Mouse (Mus musculus) CH12.LX (cell line): ENCODE results near the gene 9930021J03Rik. TPM values are rescaled to one million over a fixed set of nuclear protein-coding genes. Genes with fewer than 3 reads are reported as not detected.

ENCODE experiments used
- DNase-seq: peaks from one replicate; pipeline ENCODE4 v3.0.0-alpha.2; 2013; ENCODE audit errors: extremely low read depth
- H3K27ac ChIP-seq: 2 replicates; pipeline ENCODE4 v1.5.1; 2012; ENCODE audit warnings: low read depth, mild to moderate bottlenecking, control low read depth, moderate library complexity; ENCODE audit not compliant: insufficient read depth
- H3K27me3 ChIP-seq: replicated peaks from 2 replicates; pipeline ENCODE3; 2012; ENCODE audit warnings: inconsistent platforms
- H3K36me3 ChIP-seq, 2 experiments: replicated peaks in 1 of 2; 2 replicates each; pipeline versions ENCODE3 to v1.6.1; 2012; ENCODE audit warnings: inconsistent platforms in 1 of 2, low read length in 1 of 2, mild to moderate bottlenecking in 1 of 2, mixed read lengths in 1 of 2, moderate library complexity in 1 of 2; ENCODE audit not compliant: control insufficient read depth in 1 of 2, insufficient read depth in 1 of 2
- H3K4me1 ChIP-seq, 2 experiments: 2 replicates each; pipeline ENCODE4 v1.6.1; 2012; ENCODE audit warnings: inconsistent platforms in 1 of 2, moderate library complexity in 1 of 2; ENCODE audit not compliant: insufficient read depth in 2 of 2, control insufficient read depth in 1 of 2
- H3K4me2 ChIP-seq: 2 replicates; pipeline ENCODE4 v1.6.1; 2012; ENCODE audit warnings: low read depth, mild to moderate bottlenecking, control low read depth; ENCODE audit not compliant: poor library complexity, insufficient read depth, severe bottlenecking
- H3K4me3 ChIP-seq, 3 experiments: fragments of 150-350 bp in 1 of 3; sonication (generic) in 1 of 3; replicated peaks in 1 of 3; 2 replicates each; pipeline versions ENCODE3 to v1.5.1; 2011 to 2012; ENCODE audit warnings: low read depth in 2 of 3, low read length in 2 of 3, mild to moderate bottlenecking in 2 of 3, moderate library complexity in 2 of 3, control low read depth in 1 of 3, improper control_type of control experiment in 1 of 3, inconsistent platforms in 1 of 3, mixed read lengths in 1 of 3; ENCODE audit not compliant: poor library complexity in 1 of 3
- H3K79me2 ChIP-seq: replicated peaks from 2 replicates; pipeline ENCODE4 v1.6.1; 2012; ENCODE audit warnings: mild to moderate bottlenecking, moderate library complexity; ENCODE audit not compliant: control insufficient read depth, poor library complexity, insufficient read depth, severe bottlenecking; ENCODE audit errors: extremely low read depth
- H3K9ac ChIP-seq: 2 replicates; pipeline ENCODE4 v1.6.1; 2012; ENCODE audit warnings: low read depth, mild to moderate bottlenecking, control low read depth, moderate library complexity; ENCODE audit not compliant: insufficient read depth
- H3K9me3 ChIP-seq: replicated peaks from 2 replicates; pipeline ENCODE3; 2012; ENCODE audit warnings: low read length, inconsistent platforms, mixed read lengths
- CHD1 ChIP-seq: IDR thresholded peaks from 2 replicates; pipeline ENCODE4 v1.6.1; 2012; ENCODE audit warnings: low read depth, low read length, improper control_type of control experiment, inconsistent platforms
- CHD2 ChIP-seq: IDR thresholded peaks from 2 replicates; pipeline ENCODE4 v1.6.1; 2011; ENCODE audit warnings: low read length, improper control_type of control experiment
- E2F4 ChIP-seq: IDR thresholded peaks from 2 replicates; pipeline ENCODE4 v1.6.1; 2011; ENCODE audit warnings: low read depth, low read length, improper control_type of control experiment; ENCODE audit not compliant: insufficient replicate concordance
- ELF1 ChIP-seq: IDR thresholded peaks from 2 replicates; pipeline ENCODE4 v1.6.1; 2014; ENCODE audit warnings: low read depth, mild to moderate bottlenecking, inconsistent platforms, low read length, improper control_type of control experiment
- ETS1 ChIP-seq: conservative IDR thresholded peaks from 2 replicates; pipeline ENCODE4 v1.6.1; 2012; ENCODE audit warnings: low read depth, mild to moderate bottlenecking, inconsistent platforms, low read length, improper control_type of control experiment, moderate library complexity
- GABPA ChIP-seq: IDR thresholded peaks from 2 replicates; pipeline ENCODE4 v1.6.1; 2012; ENCODE audit warnings: low read depth, low read length, improper control_type of control experiment, inconsistent platforms; ENCODE audit not compliant: insufficient replicate concordance
- HCFC1 ChIP-seq: IDR thresholded peaks from 2 replicates; pipeline ENCODE4 v1.6.1; 2012; ENCODE audit warnings: low read depth, mild to moderate bottlenecking, inconsistent platforms, low read length, improper control_type of control experiment
- JUN ChIP-seq: IDR thresholded peaks from 2 replicates; pipeline ENCODE4 v1.6.1; 2011; ENCODE audit warnings: low read depth, mild to moderate bottlenecking, low read length, improper control_type of control experiment, moderate library complexity; ENCODE audit not compliant: insufficient read depth
- KAT2A ChIP-seq: IDR thresholded peaks from 2 replicates; pipeline ENCODE4 v1.6.1; 2012; ENCODE audit warnings: low read length, improper control_type of control experiment, inconsistent platforms; ENCODE audit not compliant: insufficient replicate concordance
- MXI1 ChIP-seq: IDR thresholded peaks from 2 replicates; pipeline ENCODE4 v1.6.1; 2011; ENCODE audit warnings: mild to moderate bottlenecking, low read depth, low read length, improper control_type of control experiment
- MYC ChIP-seq: IDR thresholded peaks from 2 replicates; pipeline ENCODE4 v1.6.1; 2011; ENCODE audit warnings: low read depth, mild to moderate bottlenecking, improper control_type of control experiment, low read length
- NELFE ChIP-seq: IDR thresholded peaks from 2 replicates; pipeline ENCODE4 v1.6.1; 2011; ENCODE audit warnings: low read depth, low read length, improper control_type of control experiment
- NRF1 ChIP-seq: IDR thresholded peaks from 2 replicates; pipeline ENCODE4 v1.6.1; 2014; ENCODE audit warnings: low read depth, mild to moderate bottlenecking, inconsistent platforms, low read length, improper control_type of control experiment, moderate library complexity
- PAX5 ChIP-seq: IDR thresholded peaks from 2 replicates; pipeline ENCODE4 v1.6.1; 2012; ENCODE audit warnings: low read length, inconsistent platforms, mixed read lengths
- POLR2A ChIP-seq: IDR thresholded peaks from 2 replicates; pipeline ENCODE4 v1.6.1; 2011; ENCODE audit warnings: low read depth, mild to moderate bottlenecking, improper control_type of control experiment, low read length
- POLR2AphosphoS2 ChIP-seq: IDR thresholded peaks from 2 replicates; pipeline ENCODE4 v1.6.1; 2011; ENCODE audit warnings: low read depth, low read length, improper control_type of control experiment
- RAD21 ChIP-seq: IDR thresholded peaks from 2 replicates; pipeline ENCODE4 v1.6.1; 2011; ENCODE audit warnings: low read depth, mild to moderate bottlenecking, low read length, improper control_type of control experiment, moderate library complexity
- SMC3 ChIP-seq: IDR thresholded peaks from 2 replicates; pipeline ENCODE4 v1.6.1; 2011; ENCODE audit warnings: low read depth, low read length, improper control_type of control experiment
- TCF12 ChIP-seq: IDR thresholded peaks from 2 replicates; pipeline ENCODE4 v1.6.1; 2014; ENCODE audit warnings: low read depth, mild to moderate bottlenecking, inconsistent platforms, low read length, improper control_type of control experiment
- UBTF ChIP-seq: IDR thresholded peaks from 2 replicates; pipeline ENCODE4 v1.6.1; 2012; ENCODE audit warnings: low read depth, mild to moderate bottlenecking, inconsistent platforms, low read length, improper control_type of control experiment, moderate library complexity
- USF1 ChIP-seq: IDR thresholded peaks from 2 replicates; pipeline ENCODE4 v1.6.1; 2014; ENCODE audit warnings: low read depth, mild to moderate bottlenecking, inconsistent platforms, low read length, improper control_type of control experiment
- USF2 ChIP-seq: conservative IDR thresholded peaks from 2 replicates; pipeline ENCODE4 v1.6.1; 2011; ENCODE audit warnings: low read depth, low read length, improper control_type of control experiment
- ZKSCAN1 ChIP-seq: IDR thresholded peaks from 2 replicates; pipeline ENCODE4 v1.6.1; 2012; ENCODE audit warnings: low read depth, inconsistent platforms, low read length, improper control_type of control experiment, borderline replicate concordance
- ZMIZ1 ChIP-seq: IDR thresholded peaks from 2 replicates; pipeline ENCODE4 v1.6.1; 2012; ENCODE audit warnings: low read depth, mild to moderate bottlenecking, inconsistent platforms, low read length, improper control_type of control experiment
- ZNF384 ChIP-seq: IDR thresholded peaks from 2 replicates; pipeline ENCODE4 v1.6.1; 2012; ENCODE audit warnings: low read depth, low read length, improper control_type of control experiment, inconsistent platforms
- dilution Hi-C: fragments of 300-500 bp; cut with MboI; formaldehyde crosslinking; loops from 2 replicates; pipeline ENCODE4 v1.14.3; 2020; ENCODE audit warnings: low sequenced_read_pairs; ENCODE audit not compliant: extremely low pct_unique_long_range_greater_than_20kb, extremely low pct_ligation_motif_present
- in situ Hi-C: fragments of 300-500 bp; cut with MboI; formaldehyde crosslinking; loops from 3 replicates; pipeline ENCODE4 v1.14.3; 2019; ENCODE audit warnings: low sequenced_read_pairs, low pct_ligation_motif_present, low pct_unique_long_range_greater_than_20kb, mixed read lengths
- polyA plus RNA-seq: library from polyadenylated mRNA; unstranded; fragments of >175 nt; gene quantifications from 2 replicates; pipeline ENCODE4 v1.2.1, GENCODE M21; 2012; ENCODE audit warnings: low read depth; ENCODE audit not compliant: insufficient read length
- total RNA-seq, 2 experiments: library from RNA; depleted of rRNA; stranded (reverse); fragments of 300-350 nt in 1 of 2; fragments of >200 nt in 1 of 2; gene quantifications; 2 replicates each; pipeline ENCODE4 v1.2.3; 2012 to 2014

Gene 9930021J03Rik
- total and polyA plus RNA-seq, 3 experiments = 4.2 to 8.7 (median 7.8) TPM

DNA sequence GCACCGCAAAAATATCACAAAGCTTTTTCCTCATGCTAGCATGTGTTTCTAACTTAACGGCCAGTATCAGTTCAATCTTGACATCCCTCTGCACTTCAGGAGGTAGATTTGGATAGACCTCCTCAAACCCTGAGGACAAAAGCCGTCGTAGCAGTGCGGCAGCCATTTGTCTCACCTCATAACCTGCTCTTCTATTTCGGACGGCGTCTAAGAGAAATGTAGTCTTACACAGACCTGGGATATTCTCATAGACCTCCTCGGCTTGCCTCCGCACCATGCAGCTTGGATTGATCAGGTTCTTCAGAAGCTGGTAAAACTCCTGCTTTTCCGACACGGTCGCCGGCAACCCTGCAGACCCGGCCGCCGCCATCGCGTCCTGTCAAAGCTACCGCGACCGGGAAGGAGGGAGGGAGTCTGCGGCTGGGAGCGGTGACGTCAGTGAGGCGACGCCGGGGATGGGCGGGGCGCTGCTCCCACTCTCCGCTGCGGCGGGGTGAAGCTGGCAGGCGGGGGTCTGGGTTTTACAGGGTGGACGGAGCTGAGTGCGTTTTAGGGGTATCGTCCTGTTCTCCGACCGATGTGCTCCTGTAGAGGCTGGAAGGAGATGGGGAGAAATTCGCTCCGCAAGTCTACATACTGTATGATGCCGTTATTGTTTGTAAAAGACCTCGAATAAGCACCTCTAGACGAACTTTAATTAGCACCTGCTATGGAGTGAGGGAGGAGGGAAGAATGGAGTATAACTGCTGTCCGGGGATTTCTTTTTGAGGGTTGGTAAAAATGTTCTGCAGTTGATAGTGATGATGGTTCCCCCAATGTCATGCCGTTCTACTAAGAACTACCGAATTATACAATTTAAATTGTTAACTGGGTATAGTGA is 7.0 kb upstream of the 9930021J03Rik start, which contains the start of gene Ranbp6 (continued):
- TF ChIP-seq RAD21 (no peak), ELF1 (peak; percentile 84), TCF12 (peak; percentile 85)

DNA sequence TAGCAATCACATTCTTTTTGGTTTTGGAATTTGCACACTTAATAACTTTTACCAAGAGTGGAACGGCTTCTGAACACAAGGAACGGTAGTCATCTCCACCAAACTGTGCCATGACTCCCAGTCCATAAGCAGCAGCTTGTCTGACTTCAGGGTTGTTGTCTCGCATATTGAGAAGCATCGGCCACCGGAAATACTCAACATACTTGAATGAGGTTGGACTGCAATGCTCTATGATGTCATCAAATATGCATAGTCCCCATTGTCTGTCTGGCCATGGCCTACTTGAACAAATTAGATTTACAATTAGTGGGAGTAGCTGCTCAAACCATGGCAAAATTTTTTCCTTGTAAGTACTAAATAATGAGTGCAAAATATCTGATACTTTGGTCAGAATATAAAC is 4.2 kb upstream of the 9930021J03Rik start:
- in situ Hi-C loops = loop anchor here (10.0 to 25.0 kb wide), 4 partner anchors 105 to 448 kb away; partner anchors contain the start of genes Cd274, Ermp1 and Plgrkt
- Histone ChIP-seq H3K9me3 (no peaks in the 10 kb centered on the region), H3K4me2 (no peak overlapping the region), H3K79me2 (peaks cover 36% of the 10 kb centered on the region), H3K4me3 (no peak overlapping the region), H3K27me3 (no peaks in the 10 kb centered on the region), H3K9ac (no peak overlapping the region), H3K4me1 (peaks cover 6 to 43% of the 10 kb centered on the region in 2 experiments), H3K27ac (no peak overlapping the region), H3K36me3 (peaks cover 18 to 31% of the 10 kb centered on the region in 2 experiments)
- DNase-seq = no peak
- dilution Hi-C loops = no loop called here
- TF ChIP-seq UBTF (no peak), E2F4 (no peak), CHD1 (no peak), ETS1 (no peak)

DNA sequence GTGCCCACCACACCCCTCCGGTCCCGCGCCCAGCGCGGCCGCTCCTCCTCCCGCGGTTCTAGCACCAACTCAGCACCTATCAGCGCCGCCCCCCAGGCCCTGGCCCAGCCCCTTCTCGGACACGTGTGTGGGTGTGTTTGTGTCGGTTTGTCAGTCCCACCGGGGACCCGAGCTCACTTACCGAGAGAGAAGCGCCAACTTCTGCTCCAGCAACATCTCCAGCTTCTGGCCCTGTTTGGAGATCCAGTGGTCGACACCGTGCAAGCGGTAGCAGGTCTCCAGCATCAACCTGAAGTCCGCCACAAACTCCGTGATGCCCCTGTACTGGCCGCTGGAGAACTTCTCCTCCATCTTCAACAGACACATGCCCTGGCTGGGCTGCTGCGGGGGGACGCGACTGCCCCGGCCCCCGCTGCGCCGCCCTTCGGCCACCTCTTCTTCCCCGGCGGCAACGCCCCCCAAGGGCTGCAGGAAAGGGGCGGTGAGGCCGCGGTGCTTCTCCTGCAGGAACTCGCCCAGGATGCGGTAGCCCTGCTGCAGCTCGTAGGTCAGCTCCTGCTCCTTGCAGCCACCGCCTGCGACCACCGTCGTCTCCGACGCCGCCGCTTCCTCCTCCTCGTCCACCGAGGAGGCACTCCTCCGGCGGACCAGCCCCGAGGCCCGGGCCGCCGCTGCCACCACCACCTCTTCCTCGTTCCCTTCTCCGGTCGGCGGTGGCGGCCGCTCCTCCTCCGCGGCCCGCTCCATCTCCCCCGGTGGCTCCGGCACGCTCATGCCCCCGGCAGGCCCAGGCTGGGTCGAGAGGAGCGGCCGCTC is 480 bp downstream of the 9930021J03Rik start:
- dilution Hi-C loops (no loop called here), in situ Hi-C loops (loop anchor here (25.0 kb wide), 1 partner anchor 443 kb away; the partner anchor contains the start of genes Cd274 and Plgrkt)
- peak overlapping the region; percentile 43 to 94 (median 89) for H3K4me3 ChIP-seq
- peaks cover 0 to 31% of the 10 kb centered on the region in 2 experiments; a peak in 2 of 4 replicates for H3K4me1 ChIP-seq
- DNase-seq = peak; percentile 81
- peak overlapping the region; percentile 41 for H3K27ac ChIP-seq
- H3K9ac ChIP-seq = peak overlapping the region; percentile 96
- no peaks in the 10 kb centered on the region for H3K27me3 ChIP-seq
- no peaks in the 10 kb centered on the region for H3K9me3 ChIP-seq
- peaks cover 27% of the 10 kb centered on the region for H3K79me2 ChIP-seq
- peak overlapping the region; percentile 85 for H3K4me2 ChIP-seq
- H3K36me3 ChIP-seq = peaks cover 11 to 20% of the 10 kb centered on the region in 2 experiments
- TF ChIP-seq POLR2AphosphoS2 (no peak), TCF12 (peak; percentile 30; the same call in 1 of the 2 replicates), RAD21 (no peak), ZNF384 (no peak), JUN (no peak), USF2 (no peak), MYC (peak; percentile 7; the same call in 1 of the 2 replicates), HCFC1 (peak; percentile 28), KAT2A (no peak), PAX5 (no peak), MXI1 (peak; percentile 98), CHD1 (no peak), ZKSCAN1 (no peak), UBTF (peak; percentile 41; the same call in 1 of the 2 replicates), USF1 (0 out of 2 replicates have a peak, but pooled peaks have one; percentile 44), POLR2A (peak; percentile 40), E2F4 (no peak), CHD2 (no peak), SMC3 (no peak), NELFE (no peak), ZMIZ1 (no peak), GABPA (no peak), NRF1 (0 out of 2 replicates have a peak, but pooled peaks have one; percentile 11)
